Mouse (Mus musculus): ENCODE results near the gene Slc6a16.

DNA sequence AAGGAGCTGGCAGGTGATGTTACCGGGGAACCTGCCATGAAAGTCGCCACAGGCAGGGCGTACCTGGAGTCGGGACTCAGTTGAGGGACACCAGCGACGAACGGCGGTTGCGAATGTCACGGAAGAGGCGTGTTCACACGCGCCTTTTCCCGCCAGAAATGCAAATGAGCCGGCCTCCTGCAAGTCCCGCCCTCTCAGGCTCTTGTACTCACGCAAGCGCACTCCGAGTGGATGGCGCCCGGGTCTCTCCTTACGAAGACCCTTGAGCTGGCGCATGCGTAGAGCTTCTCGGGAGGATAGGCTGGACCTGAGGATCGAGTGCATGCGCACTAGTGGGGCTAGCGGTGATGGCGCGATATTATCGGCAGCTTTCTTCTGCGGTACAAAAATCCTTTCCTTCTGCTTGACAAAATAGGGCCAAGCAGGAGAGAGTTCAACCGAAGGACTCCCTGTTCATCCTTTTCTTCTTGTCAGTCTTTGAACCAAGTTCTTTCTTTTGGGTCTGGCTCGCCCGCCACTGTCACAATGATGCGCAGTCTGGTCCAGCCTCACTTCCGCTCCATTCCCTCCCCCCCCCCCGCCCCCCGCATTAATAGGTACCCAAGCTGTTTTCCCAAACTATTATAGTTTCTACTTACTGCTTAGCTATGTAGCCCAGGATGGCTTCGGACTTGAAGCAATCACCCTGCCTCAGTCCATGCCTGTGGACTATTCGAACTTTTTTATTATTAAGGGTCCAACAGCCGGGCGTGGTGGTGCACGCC lies 36.3 kb upstream of the Slc6a16 start, which contains the start of gene Ccdc155:
- no peak for TF ChIP-seq CTCF (IDR thresholded peaks at IDR 0.05; ENCODE audit: low read depth, low read length)
- no peak for TF ChIP-seq GATA1 (IDR thresholded peaks at IDR 0.05; ENCODE audit: borderline replicate concordance, low read length)
- TF ChIP-seq TAL1 (conservative IDR thresholded peaks at IDR 0.05; ENCODE audit: low read depth, low read length), result no peak
- no peak for TF ChIP-seq GATA2 (IDR thresholded peaks at IDR 0.05; ENCODE audit: borderline replicate concordance, low read depth, low read length)

Measured in G1E (cell line).